Mouse (Mus musculus) liver, postnatal 0 days (tissue): ENCODE data around the gene Sept3. TPM values are rescaled to one million over a fixed set of nuclear protein-coding genes. Genes with fewer than 3 reads are reported as not detected.
A peak's percentile ranks its signal among the peaks of the same experiment; 100 is the strongest.

ENCODE experiments used
- ATAC-seq: fragments of 200-750 bp; cut with Nextera tagmentation; 2 replicates; pipeline ENCODE4 v1.8.0; 2017; ENCODE audit warnings: mild to moderate bottlenecking, moderate library complexity
- DNase-seq: peaks from one replicate; pipeline ENCODE4 v3.0.0-alpha.2; 2016
- H3K27ac ChIP-seq: fragments of 300-500 bp; sonication (generic); 2 replicates; pipeline ENCODE4 v1.5.1; 2014; ENCODE audit warnings: antibody characterized with exemption, moderate library complexity, mild to moderate bottlenecking, low read depth
- H3K27me3 ChIP-seq: fragments of 300-500 bp; sonication (generic); 2 replicates; pipeline ENCODE4 v1.6.1; 2014; ENCODE audit warnings: low read length, control low read depth, mixed read lengths; ENCODE audit not compliant: insufficient read depth
- H3K36me3 ChIP-seq: fragments of 300-500 bp; sonication (generic); replicated peaks from 2 replicates; pipeline ENCODE4 v1.6.1; 2014; ENCODE audit warnings: mild to moderate bottlenecking, control low read depth, low read length, moderate library complexity, mixed read lengths; ENCODE audit not compliant: insufficient read depth
- H3K4me1 ChIP-seq: fragments of 300-500 bp; sonication (generic); 2 replicates; pipeline ENCODE4 v1.6.1; 2014; ENCODE audit warnings: antibody characterized with exemption, mild to moderate bottlenecking, control low read depth; ENCODE audit not compliant: insufficient read depth
- H3K4me2 ChIP-seq: fragments of 300-500 bp; sonication (generic); 2 replicates; pipeline ENCODE4 v1.6.1; 2014; ENCODE audit warnings: low read depth, mild to moderate bottlenecking, low read length, moderate library complexity, mixed read lengths
- H3K4me3 ChIP-seq: fragments of 300-500 bp; sonication (generic); 2 replicates; pipeline ENCODE4 v1.5.1; 2014; ENCODE audit warnings: low read depth, low read length
- H3K9ac ChIP-seq: fragments of 300-500 bp; sonication (generic); replicated peaks from 2 replicates; pipeline ENCODE4 v1.6.1; 2014; ENCODE audit warnings: mild to moderate bottlenecking, moderate library complexity
- H3K9me3 ChIP-seq: fragments of 300-500 bp; sonication (generic); 2 replicates; pipeline ENCODE4 v1.6.1; 2016; ENCODE audit warnings: mild to moderate bottlenecking, control low read depth, low read length, mixed read lengths
- CTCF ChIP-seq: sonication (generic); IDR thresholded peaks from 2 replicates; pipeline ENCODE4 v1.5.1; 2016; ENCODE audit warnings: antibody characterized with exemption, low read depth
- EP300 ChIP-seq: IDR thresholded peaks from 2 replicates; pipeline ENCODE4 v1.6.1; 2016; ENCODE audit warnings: antibody characterized with exemption, low read depth, mild to moderate bottlenecking
- WGBS: fragments of 180-500 bp; shearing (Covaris S2); extraction: QIAGEN DNeasy Blood & Tissue Kit; methylation state at CpG from one replicate; pipeline ENCODE4 v1.1.7; 2014; ENCODE audit not compliant: insufficient replicate concordance; 5-methylcytosine and 5-hydroxymethylcytosine counted together
- polyA plus RNA-seq: library from polyadenylated mRNA; unstranded; fragments of >200 nt; fragmentation: Nextera tagmentation; extraction: Ambion mirVana; gene quantifications from 2 replicates; pipeline ENCODE4 v1.2.1, GENCODE M21; 2015

Sept3 gene
- polyA plus RNA-seq, 1 experiment from 2014 or later, result 0.06 TPM

DNA sequence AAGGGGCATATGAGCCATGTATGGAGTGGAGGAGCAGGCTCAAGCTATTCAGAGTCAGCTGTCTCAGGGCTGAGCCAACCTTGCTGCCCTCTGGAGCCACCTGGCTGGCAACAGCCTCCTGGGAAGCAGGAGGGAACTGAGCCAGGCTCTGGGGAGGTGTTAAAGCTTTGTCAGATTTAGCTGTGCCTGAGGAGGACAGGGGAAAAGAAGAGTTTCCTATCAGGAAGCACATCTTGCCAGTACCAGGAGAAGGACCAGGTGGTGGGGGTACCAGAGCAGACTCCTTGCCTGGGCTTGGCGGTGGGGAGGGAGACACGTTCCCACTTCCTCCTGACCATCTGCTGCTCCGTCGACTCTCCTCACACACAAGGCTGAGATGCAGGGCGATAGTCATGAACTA lies 2.9 kb downstream of the Sept3 start:
- H3K4me3 ChIP-seq, result no peak overlapping the region
- no peak overlapping the region for H3K9ac ChIP-seq
- H3K36me3 ChIP-seq, result no peaks in the 10 kb centered on the region
- H3K4me1 ChIP-seq, result peaks cover 8% of the 10 kb centered on the region
- TF ChIP-seq EP300, result no peak
- TF ChIP-seq CTCF, result no peak
- DNase-seq, result no peak
- H3K27me3 ChIP-seq, result peaks cover 42% of the 10 kb centered on the region
- no peak overlapping the region for H3K27ac ChIP-seq
- no peak for ATAC-seq
- WGBS, result 38% methylated on average over 5 of the region's 5 CpGs
- no peak overlapping the region for H3K4me2 ChIP-seq
- no peaks in the 10 kb centered on the region for H3K9me3 ChIP-seq

DNA sequence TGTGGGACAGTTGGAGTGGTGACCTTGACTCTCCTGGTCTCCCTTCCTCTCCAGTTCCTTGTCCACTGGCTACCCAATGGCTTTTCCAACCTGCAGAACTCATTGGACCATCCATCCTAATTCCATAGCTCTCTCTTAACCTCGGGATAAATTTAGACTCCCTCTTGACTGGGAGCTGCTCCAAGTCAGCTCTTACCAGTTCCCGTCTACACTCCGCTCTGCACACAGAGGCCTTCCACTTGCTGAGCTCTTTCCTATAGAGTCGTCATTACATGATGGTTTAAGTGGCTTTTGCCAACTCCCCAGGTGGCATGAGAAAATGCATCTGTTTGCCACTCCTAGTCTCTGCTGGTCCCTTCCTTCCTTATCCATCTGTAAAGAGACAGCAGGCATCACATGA lies 5.9 kb downstream of the Sept3 start:
- ATAC-seq, result no peak
- no peak for DNase-seq
- Histone ChIP-seq H3K27me3 (peaks cover 21% of the 10 kb centered on the region), H3K4me3 (no peak overlapping the region), H3K27ac (no peak overlapping the region), H3K36me3 (no peaks in the 10 kb centered on the region), H3K4me2 (no peak overlapping the region), H3K4me1 (no peaks in the 10 kb centered on the region; the same call in 1 of the 2 replicates), H3K9me3 (no peaks in the 10 kb centered on the region), H3K9ac (no peak overlapping the region)
- 73% methylated on average over 4 of the region's 4 CpGs for WGBS
- no peak for TF ChIP-seq CTCF
- no peak for TF ChIP-seq EP300

DNA sequence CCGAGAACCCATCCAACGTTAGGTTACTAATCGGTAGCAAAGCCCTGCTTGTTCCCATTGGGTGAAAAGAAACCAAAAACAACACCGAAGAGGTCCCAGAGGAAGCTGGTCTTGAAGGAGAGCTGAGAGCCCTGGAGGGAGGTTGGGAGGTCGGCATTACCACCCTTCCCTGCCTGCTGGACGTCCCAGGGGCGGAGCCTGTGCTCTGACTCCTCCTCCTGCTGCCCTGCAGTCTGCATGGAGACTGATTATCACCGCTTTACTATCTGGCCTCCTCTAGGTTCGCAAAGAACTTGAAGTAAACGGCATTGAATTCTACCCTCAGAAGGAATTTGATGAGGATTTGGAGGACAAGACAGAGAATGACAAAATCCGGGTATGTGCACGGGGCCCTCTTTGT lies 11.5 kb downstream of the Sept3 start:
- Histone ChIP-seq H3K27ac (no peak overlapping the region), H3K9me3 (no peaks in the 10 kb centered on the region), H3K36me3 (no peaks in the 10 kb centered on the region), H3K4me2 (no peak overlapping the region), H3K27me3 (no peaks in the 10 kb centered on the region), H3K9ac (no peak overlapping the region), H3K4me3 (no peak overlapping the region), H3K4me1 (no peaks in the 10 kb centered on the region)
- WGBS, result 46% methylated on average over 12 of the region's 12 CpGs
- no peak for ATAC-seq
- TF ChIP-seq CTCF, result no peak
- TF ChIP-seq EP300, result no peak
- no peak for DNase-seq

DNA sequence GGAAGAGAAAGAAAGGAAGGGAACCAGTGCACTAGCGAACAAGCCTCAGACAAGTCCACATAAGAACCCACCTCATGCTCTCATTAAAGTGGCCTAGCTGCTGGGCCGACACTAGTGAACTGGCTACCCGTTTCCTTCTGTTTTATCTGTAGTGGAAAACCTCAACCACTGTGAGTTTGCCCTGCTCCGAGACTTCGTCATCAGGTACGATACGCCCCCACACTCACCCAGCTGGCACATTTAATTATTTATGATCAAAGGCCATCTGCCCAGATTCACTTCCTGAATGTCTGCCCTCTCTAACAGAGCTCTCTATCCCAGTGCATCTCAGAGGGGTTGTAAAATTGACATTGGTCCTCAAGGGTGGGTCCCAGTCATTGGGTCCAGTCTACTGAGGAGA lies 15.6 kb downstream of the Sept3 start:
- Histone ChIP-seq H3K9me3 (no peaks in the 10 kb centered on the region), H3K36me3 (no peaks in the 10 kb centered on the region), H3K27me3 (0 out of 2 replicates have a peak, but pooled peaks cover 4% of the 10 kb centered on the region), H3K27ac (no peak overlapping the region), H3K9ac (no peak overlapping the region), H3K4me3 (no peak overlapping the region), H3K4me2 (no peak overlapping the region), H3K4me1 (no peaks in the 10 kb centered on the region)
- 79% methylated on average over 7 of the region's 7 CpGs for WGBS
- DNase-seq, result no peak
- TF ChIP-seq EP300 (no peak), CTCF (no peak)
- ATAC-seq, result no peak

DNA sequence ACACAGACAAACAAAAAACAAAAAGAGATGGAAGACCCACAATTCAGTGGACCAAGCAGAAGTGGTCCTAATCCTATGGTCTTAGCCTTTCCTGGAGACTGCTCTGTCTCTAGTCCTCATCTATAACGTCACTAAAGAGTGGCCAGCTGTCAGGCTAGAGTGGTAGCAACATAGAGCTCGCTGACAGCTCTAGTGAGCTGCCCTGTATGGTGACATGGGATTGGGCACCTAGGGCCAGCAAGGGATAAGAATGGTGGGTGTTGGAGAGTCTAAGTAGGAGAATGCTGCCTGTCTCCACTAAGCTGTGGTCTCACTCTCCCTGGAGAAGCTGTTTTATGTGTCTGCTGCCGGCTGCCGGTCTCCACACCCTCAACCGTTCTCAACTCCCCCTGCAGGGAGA lies 18.2 kb downstream of the Sept3 start:
- TF ChIP-seq CTCF, result no peak
- no peak for TF ChIP-seq EP300
- 40% methylated on average over 5 of the region's 5 CpGs for WGBS
- H3K27ac ChIP-seq, result no peak overlapping the region
- DNase-seq (no peak), ATAC-seq (no peak)
- H3K4me3 ChIP-seq, result no peak overlapping the region
- 0 out of 2 replicates have a peak, but pooled peaks cover 4% of the 10 kb centered on the region for H3K27me3 ChIP-seq
- no peak overlapping the region for H3K4me2 ChIP-seq
- H3K4me1 ChIP-seq, result no peaks in the 10 kb centered on the region
- no peak overlapping the region for H3K9ac ChIP-seq
- H3K9me3 ChIP-seq, result no peaks in the 10 kb centered on the region
- H3K36me3 ChIP-seq, result no peaks in the 10 kb centered on the region

DNA sequence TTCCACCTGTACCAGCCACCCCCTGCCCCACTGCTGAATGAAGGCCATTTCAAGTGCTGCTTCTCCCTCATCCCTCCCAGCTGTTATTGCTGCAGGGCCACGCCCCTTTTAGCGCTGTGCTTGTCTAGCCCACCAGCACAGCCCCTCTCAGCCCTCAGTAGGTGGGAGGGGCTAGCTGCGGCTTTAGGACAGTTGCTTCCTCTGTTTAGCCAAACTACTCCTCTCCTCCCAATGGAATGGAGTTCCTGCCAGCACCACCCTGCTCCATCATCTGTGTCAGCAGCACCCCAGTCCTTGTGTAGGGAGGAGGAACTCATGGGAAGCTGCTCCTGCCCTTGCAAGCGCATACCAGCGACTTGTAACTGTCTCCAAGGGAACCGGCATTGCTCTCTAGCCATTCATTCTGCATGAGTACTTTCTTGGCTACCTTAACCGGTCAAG lies 18.6 kb downstream of the Sept3 start:
- WGBS, result 28% methylated on average over 7 of the region's 7 CpGs
- Histone ChIP-seq H3K9me3 (no peaks in the 10 kb centered on the region), H3K4me1 (no peaks in the 10 kb centered on the region), H3K4me2 (no peak overlapping the region), H3K4me3 (no peak overlapping the region), H3K36me3 (no peaks in the 10 kb centered on the region), H3K9ac (no peak overlapping the region), H3K27me3 (0 out of 2 replicates have a peak, but pooled peaks cover 4% of the 10 kb centered on the region), H3K27ac (no peak overlapping the region)
- DNase-seq (no peak), ATAC-seq (no peak)
- TF ChIP-seq CTCF, result no peak
- TF ChIP-seq EP300, result no peak

DNA sequence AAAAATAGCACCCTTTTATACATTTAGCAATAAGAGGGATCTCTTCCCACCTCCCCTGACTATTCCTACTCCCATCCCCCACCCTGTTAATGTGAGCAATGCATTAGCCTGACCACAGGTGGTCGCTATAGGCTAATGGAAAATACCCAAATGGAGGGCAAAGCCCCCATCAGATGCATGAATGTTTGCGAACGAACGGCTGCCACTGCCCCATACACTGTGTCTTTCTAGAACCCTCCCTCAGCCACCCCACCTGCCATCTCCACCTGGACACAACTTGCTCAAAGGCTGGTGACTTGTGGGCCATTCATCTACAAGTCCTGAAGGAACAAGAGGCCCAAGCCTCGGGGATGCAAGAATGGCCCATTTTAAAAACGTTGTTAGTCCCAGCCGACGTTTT lies 19.4 kb downstream of the Sept3 start:
- TF ChIP-seq CTCF (peak; percentile 78), EP300 (no peak)
- peak; percentile 45; the same call in 1 of the 2 replicates for ATAC-seq
- WGBS, result 40% methylated on average over 8 of the region's 8 CpGs
- H3K4me3 ChIP-seq, result no peak overlapping the region
- H3K4me1 ChIP-seq, result no peaks in the 10 kb centered on the region
- no peaks in the 10 kb centered on the region for H3K9me3 ChIP-seq
- H3K27ac ChIP-seq, result no peak overlapping the region
- DNase-seq, result no peak
- H3K4me2 ChIP-seq, result no peak overlapping the region
- 0 out of 2 replicates have a peak, but pooled peaks cover 4% of the 10 kb centered on the region for H3K27me3 ChIP-seq
- H3K9ac ChIP-seq, result no peak overlapping the region
- no peaks in the 10 kb centered on the region for H3K36me3 ChIP-seq
